Mouse (Mus musculus) embryonic facial prominence, embryonic 15.5 days (tissue): Measurements from ENCODE around the gene Gpr55. TPM values are rescaled to one million over a fixed set of nuclear protein-coding genes. Genes with fewer than 3 reads are reported as not detected.

Experiments
- ATAC-seq: fragments of 200-750 bp; cut with Nextera tagmentation; 2 replicates; pipeline ENCODE4 v1.8.0; 2017; ENCODE audit warnings: low read depth, moderate TSS enrichment; ENCODE audit not compliant: insufficient number of reproducible peaks, low FRiP score, low TSS enrichment
- H3K27ac ChIP-seq: fragments of 300-500 bp; sonication (generic); replicated peaks from 2 replicates; pipeline ENCODE4 v1.5.1; 2015; ENCODE audit warnings: mild to moderate bottlenecking, inconsistent platforms
- H3K27me3 ChIP-seq: fragments of 300-500 bp; sonication (generic); 2 replicates; pipeline ENCODE4 v1.6.1; 2015; ENCODE audit warnings: inconsistent platforms
- H3K36me3 ChIP-seq: fragments of 300-500 bp; sonication (generic); 2 replicates; pipeline ENCODE4 v1.6.1; 2015; ENCODE audit warnings: mild to moderate bottlenecking, inconsistent platforms
- H3K4me1 ChIP-seq: fragments of 300-500 bp; sonication (generic); 2 replicates; pipeline ENCODE4 v1.6.1; 2015; ENCODE audit warnings: inconsistent platforms
- H3K4me2 ChIP-seq: fragments of 300-500 bp; sonication (generic); replicated peaks from 2 replicates; pipeline ENCODE4 v1.6.1; 2015; ENCODE audit warnings: mild to moderate bottlenecking, inconsistent platforms
- H3K4me3 ChIP-seq: fragments of 300-500 bp; sonication (generic); replicated peaks from 2 replicates; pipeline ENCODE4 v1.5.1; 2015; ENCODE audit warnings: mild to moderate bottlenecking, inconsistent platforms
- H3K9ac ChIP-seq: fragments of 300-500 bp; sonication (generic); 2 replicates; pipeline ENCODE4 v1.6.1; 2015; ENCODE audit warnings: inconsistent platforms
- H3K9me3 ChIP-seq: fragments of 300-500 bp; sonication (generic); replicated peaks from 2 replicates; pipeline ENCODE4 v1.6.1; 2016; ENCODE audit warnings: inconsistent platforms
- WGBS: fragments of 180-500 bp; shearing (Covaris S2); methylation state at CpG from one replicate; pipeline ENCODE4 v1.1.7; 2015; 5-methylcytosine and 5-hydroxymethylcytosine counted together
- polyA plus RNA-seq: library from polyadenylated mRNA; unstranded; fragments of >200 nt; fragmentation: Nextera tagmentation; extraction: Ambion mirVana; gene quantifications from 2 replicates; pipeline ENCODE4 v1.2.1, GENCODE M21; 2015

Gpr55 gene
- polyA plus RNA-seq, 1 experiment from 2014 or later: 0.19 TPM

GRCm38 (mm10) chr1:85913078-85913755 lies 47.6 kb downstream of the Gpr55 start:
- H3K27me3 ChIP-seq: no peaks in the 10 kb centered on the region
- no peaks in the 10 kb centered on the region for H3K4me1 ChIP-seq
- no peaks in the 10 kb centered on the region for H3K9me3 ChIP-seq
- H3K27ac ChIP-seq: no peak overlapping the region
- WGBS: 94% methylated on average over 7 of the region's 7 CpGs
- no peak overlapping the region for H3K4me2 ChIP-seq
- H3K9ac ChIP-seq: no peak overlapping the region
- ATAC-seq: no peak
- H3K36me3 ChIP-seq: peaks cover 2% of the 10 kb centered on the region
- no peak overlapping the region for H3K4me3 ChIP-seq

- ATAC-seq: no peak
- H3K4me1 ChIP-seq: no peaks in the 10 kb centered on the region
- no peak overlapping the region for H3K27ac ChIP-seq
- no peaks in the 10 kb centered on the region for H3K9me3 ChIP-seq
- peaks cover 45% of the 10 kb centered on the region for H3K36me3 ChIP-seq
- no peak overlapping the region for H3K9ac ChIP-seq
- no peak overlapping the region for H3K4me2 ChIP-seq
- 58% methylated on average over 13 of the region's 13 CpGs for WGBS
- H3K4me3 ChIP-seq: no peak overlapping the region
- no peaks in the 10 kb centered on the region for H3K27me3 ChIP-seq
Measured at GRCm38 (mm10) chr1:85908754-85909590, 51.8 kb downstream of the Gpr55 start.

DNA sequence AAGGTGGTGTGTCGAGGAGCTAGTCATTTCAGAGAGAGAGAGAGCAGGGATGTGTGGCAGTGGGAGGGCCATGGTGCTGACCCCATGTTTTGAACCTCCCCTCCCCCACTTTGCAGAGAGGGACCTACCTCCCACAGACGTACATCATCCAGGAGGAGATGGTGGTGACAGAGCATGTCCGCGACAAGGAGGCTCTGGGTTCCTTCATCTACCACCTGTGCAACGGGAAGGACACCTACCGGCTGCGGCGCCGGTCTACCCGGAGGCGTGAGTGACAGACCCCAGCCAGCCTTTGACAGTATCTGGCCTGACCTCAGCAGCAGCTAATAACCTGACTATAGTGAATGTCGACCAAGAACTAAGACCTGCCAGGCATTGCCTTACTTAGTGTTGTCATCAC lies 53.9 kb downstream of the Gpr55 start:
- Histone ChIP-seq H3K36me3 (peaks cover 57% of the 10 kb centered on the region), H3K4me1 (peaks cover 6% of the 10 kb centered on the region), H3K4me2 (no peak overlapping the region), H3K4me3 (no peak overlapping the region), H3K9me3 (no peaks in the 10 kb centered on the region), H3K27ac (no peak overlapping the region), H3K27me3 (no peaks in the 10 kb centered on the region), H3K9ac (no peak overlapping the region)
- no peak for ATAC-seq
- WGBS: 93% methylated on average over 12 of the region's 12 CpGs

GRCm38 (mm10) chr1:85902108-85902561 lies 58.7 kb downstream of the Gpr55 start:
- H3K36me3 ChIP-seq: peaks cover 44% of the 10 kb centered on the region
- no peak overlapping the region for H3K4me3 ChIP-seq
- peaks cover 53% of the 10 kb centered on the region for H3K4me1 ChIP-seq
- no peak overlapping the region for H3K9ac ChIP-seq
- H3K27ac ChIP-seq: no peak overlapping the region
- WGBS: 37% methylated on average over 7 of the region's 7 CpGs
- no peaks in the 10 kb centered on the region for H3K27me3 ChIP-seq
- no peak; the same call in 1 of the 2 replicates for ATAC-seq
- no peak overlapping the region for H3K4me2 ChIP-seq
- H3K9me3 ChIP-seq: no peaks in the 10 kb centered on the region

DNA sequence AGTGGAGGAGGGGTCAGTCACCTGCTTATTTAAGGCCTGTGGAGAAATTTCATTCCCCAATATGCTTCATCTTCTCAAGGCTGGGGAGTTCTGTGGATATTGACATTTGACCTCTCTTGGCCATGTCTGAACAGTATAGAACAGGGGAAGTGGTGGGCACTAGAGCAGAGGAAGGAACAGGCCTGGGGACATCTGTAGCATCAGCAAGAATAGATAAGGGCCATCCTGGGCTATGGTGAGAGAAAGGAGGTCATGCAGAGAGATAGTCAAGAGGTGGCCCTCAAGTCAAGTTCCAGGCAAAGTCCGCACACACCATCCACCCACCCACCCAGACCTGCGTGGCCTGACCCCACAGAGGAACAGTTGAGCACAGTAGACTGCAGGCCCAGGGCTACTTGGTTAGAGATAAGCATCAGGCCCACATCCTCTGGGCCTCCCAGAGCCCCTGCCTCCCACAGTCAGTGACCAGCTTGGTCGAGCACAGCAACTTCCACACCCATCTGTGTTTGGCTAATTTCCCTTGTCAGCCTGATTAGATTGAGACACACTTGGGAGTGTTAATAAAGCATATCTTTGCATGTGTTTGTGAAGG lies 59.2 kb downstream of the Gpr55 start:
- H3K36me3 ChIP-seq: peaks cover 39% of the 10 kb centered on the region
- no peaks in the 10 kb centered on the region for H3K9me3 ChIP-seq
- no peak overlapping the region for H3K4me3 ChIP-seq
- WGBS: 65% methylated on average over 3 of the region's 3 CpGs
- H3K4me2 ChIP-seq: no peak overlapping the region
- peaks cover 58% of the 10 kb centered on the region for H3K4me1 ChIP-seq
- no peaks in the 10 kb centered on the region for H3K27me3 ChIP-seq
- no peak overlapping the region for H3K9ac ChIP-seq
- no peak for ATAC-seq
- 0 out of 2 replicates have a peak overlapping the region, but pooled peaks have one; percentile 28 for H3K27ac ChIP-seq

GRCm38 (mm10) chr1:85900521-85901333 lies 60.1 kb downstream of the Gpr55 start:
- H3K27me3 ChIP-seq: no peaks in the 10 kb centered on the region
- no peak overlapping the region for H3K9ac ChIP-seq
- peaks cover 30% of the 10 kb centered on the region for H3K36me3 ChIP-seq
- no peak overlapping the region for H3K4me3 ChIP-seq
- no peaks in the 10 kb centered on the region for H3K9me3 ChIP-seq
- 0 out of 2 replicates have a peak overlapping the region, but pooled peaks have one; percentile 10 for H3K4me2 ChIP-seq
- peaks cover 67% of the 10 kb centered on the region for H3K4me1 ChIP-seq
- no peak for ATAC-seq
- WGBS: 55% methylated on average over 7 of the region's 7 CpGs
- peak overlapping the region; percentile 61 for H3K27ac ChIP-seq

GRCm38 (mm10) chr1:85899388-85899761 lies 61.4 kb downstream of the Gpr55 start:
- Histone ChIP-seq H3K4me1 (peaks cover 71% of the 10 kb centered on the region), H3K4me2 (no peak overlapping the region), H3K9ac (no peak overlapping the region), H3K27me3 (no peaks in the 10 kb centered on the region), H3K9me3 (no peaks in the 10 kb centered on the region), H3K27ac (peak overlapping the region; percentile 81; the same call in 1 of the 2 replicates), H3K36me3 (peaks cover 16% of the 10 kb centered on the region), H3K4me3 (no peak overlapping the region)
- no peak for ATAC-seq

GRCm38 (mm10) chr1:85898761-85899387 lies 61.9 kb downstream of the Gpr55 start:
- H3K4me3 ChIP-seq: no peak overlapping the region
- peaks cover 75% of the 10 kb centered on the region for H3K4me1 ChIP-seq
- no peaks in the 10 kb centered on the region for H3K9me3 ChIP-seq
- no peaks in the 10 kb centered on the region for H3K27me3 ChIP-seq
- peak overlapping the region; percentile 15 for H3K4me2 ChIP-seq
- WGBS: 37% methylated on average over 12 of the region's 12 CpGs
- no peak overlapping the region for H3K9ac ChIP-seq
- peaks cover 11% of the 10 kb centered on the region for H3K36me3 ChIP-seq
- ATAC-seq: no peak
- H3K27ac ChIP-seq: peak overlapping the region; percentile 81

DNA sequence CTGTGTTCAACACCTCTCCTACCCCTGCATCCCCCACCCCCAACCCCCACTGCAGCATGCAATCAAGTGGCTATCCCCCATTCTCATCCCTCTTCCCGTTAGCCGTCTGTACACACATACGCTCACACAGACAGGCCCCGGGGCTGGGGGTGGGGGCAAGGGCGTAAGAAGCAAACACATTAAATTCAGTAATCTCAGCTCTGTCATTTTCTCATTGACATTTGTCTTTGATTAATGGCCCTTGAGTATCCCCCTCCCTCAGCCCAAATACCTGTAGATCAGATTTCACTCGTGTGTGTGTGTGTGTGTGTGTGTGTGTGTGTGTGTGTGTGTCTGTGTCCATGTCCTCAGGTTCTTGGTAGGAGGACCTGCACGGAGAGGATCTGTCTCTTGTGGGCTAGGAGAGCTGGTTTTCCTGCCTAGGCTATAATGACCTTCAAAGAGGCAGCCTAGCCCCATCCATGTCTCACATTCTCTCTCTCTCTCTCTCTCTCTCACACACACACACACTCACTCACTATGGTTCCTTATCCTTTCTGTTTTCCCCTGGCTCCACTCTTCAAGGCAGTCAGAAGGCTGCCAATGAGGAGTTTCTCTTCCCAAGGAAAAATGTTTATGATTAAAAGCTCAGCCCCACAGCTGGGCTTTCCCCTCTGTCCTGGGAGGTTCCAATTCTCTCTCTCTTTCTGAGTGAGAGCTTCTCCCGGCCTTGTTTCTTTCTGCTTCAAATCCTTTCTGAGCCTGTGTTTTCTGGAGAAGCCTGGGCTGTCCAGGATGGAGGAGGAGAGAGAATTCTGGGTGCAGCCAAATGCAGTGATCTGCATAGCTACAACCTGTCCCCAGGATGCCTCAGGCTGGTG lies 62.7 kb downstream of the Gpr55 start:
- 13% methylated on average over 8 of the region's 8 CpGs for WGBS
- H3K27me3 ChIP-seq: no peaks in the 10 kb centered on the region
- ATAC-seq: no peak
- no peaks in the 10 kb centered on the region for H3K9me3 ChIP-seq
- peak overlapping the region; percentile 63 for H3K4me2 ChIP-seq
- H3K4me1 ChIP-seq: peaks cover 79% of the 10 kb centered on the region
- peaks cover 4% of the 10 kb centered on the region for H3K36me3 ChIP-seq
- H3K9ac ChIP-seq: no peak overlapping the region
- H3K27ac ChIP-seq: peak overlapping the region; percentile 81
- H3K4me3 ChIP-seq: 0 out of 2 replicates have a peak overlapping the region, but pooled peaks have one; percentile 0
